Mouse (Mus musculus) midbrain, embryonic 11.5 days (tissue): ENCODE data around the gene Serpinh1. TPM values are rescaled to one million over a fixed set of nuclear protein-coding genes. Genes with fewer than 3 reads are reported as not detected.
A peak's percentile ranks its signal among the peaks of the same experiment; 100 is the strongest.
"Not testable (repeated sequence)": the region's sequence is repeated elsewhere in the genome, so short reads cannot be mapped to it uniquely, and the experiment has no call there.

Source experiments
- ATAC-seq: fragments of 200-750 bp; cut with Nextera tagmentation; 2 replicates; pipeline ENCODE4 v1.8.0; 2017; ENCODE audit warnings: moderate TSS enrichment, moderate library complexity; ENCODE audit not compliant: low FRiP score
- DNase-seq: peaks from one replicate; pipeline ENCODE4 v3.0.0; 2015; ENCODE audit warnings: low spot score; ENCODE audit errors: missing footprints
- H3K27ac ChIP-seq: fragments of 300-500 bp; sonication (generic); 2 replicates; pipeline ENCODE4 v1.5.1; 2014; ENCODE audit warnings: low read depth, low read length
- H3K27me3 ChIP-seq: fragments of 300-500 bp; sonication (generic); 2 replicates; pipeline ENCODE4 v1.6.1; 2014; ENCODE audit warnings: mild to moderate bottlenecking, low read length, moderate library complexity, mixed read lengths; ENCODE audit not compliant: control insufficient read depth, insufficient read depth
- H3K36me3 ChIP-seq: fragments of 300-500 bp; sonication (generic); 2 replicates; pipeline ENCODE4 v1.6.1; 2014; ENCODE audit warnings: mild to moderate bottlenecking, low read length, moderate library complexity, mixed read lengths; ENCODE audit not compliant: control insufficient read depth, insufficient read depth
- H3K4me1 ChIP-seq: fragments of 300-500 bp; sonication (generic); 2 replicates; pipeline ENCODE4 v1.6.1; 2014; ENCODE audit warnings: low read length; ENCODE audit not compliant: control insufficient read depth, insufficient read depth
- H3K4me2 ChIP-seq: fragments of 300-500 bp; sonication (generic); 2 replicates; pipeline ENCODE4 v1.6.1; 2014; ENCODE audit warnings: mild to moderate bottlenecking, moderate library complexity
- H3K4me3 ChIP-seq: fragments of 300-500 bp; sonication (generic); 2 replicates; pipeline ENCODE4 v1.5.1; 2014; ENCODE audit warnings: low read depth, low read length
- H3K9ac ChIP-seq: fragments of 300-500 bp; sonication (generic); 2 replicates; pipeline ENCODE4 v1.6.1; 2014; ENCODE audit warnings: low read length
- H3K9me3 ChIP-seq: fragments of 300-500 bp; sonication (generic); 2 replicates; pipeline ENCODE4 v1.6.1; 2016; ENCODE audit warnings: low read length; ENCODE audit not compliant: control insufficient read depth
- WGBS: fragments of 180-500 bp; shearing (Covaris S2); extraction: QIAGEN DNeasy Blood & Tissue Kit; methylation state at CpG from one replicate; pipeline ENCODE4 v1.1.7; 2014; 5-methylcytosine and 5-hydroxymethylcytosine counted together
- polyA plus RNA-seq: library from polyadenylated mRNA; unstranded; fragments of >200 nt; fragmentation: Nextera tagmentation; extraction: Ambion mirVana; gene quantifications from 2 replicates; pipeline ENCODE4 v1.2.1, GENCODE M21; 2014

Serpinh1 gene
- polyA plus RNA-seq, 1 experiment from 2014 or later = 210 TPM

DNA sequence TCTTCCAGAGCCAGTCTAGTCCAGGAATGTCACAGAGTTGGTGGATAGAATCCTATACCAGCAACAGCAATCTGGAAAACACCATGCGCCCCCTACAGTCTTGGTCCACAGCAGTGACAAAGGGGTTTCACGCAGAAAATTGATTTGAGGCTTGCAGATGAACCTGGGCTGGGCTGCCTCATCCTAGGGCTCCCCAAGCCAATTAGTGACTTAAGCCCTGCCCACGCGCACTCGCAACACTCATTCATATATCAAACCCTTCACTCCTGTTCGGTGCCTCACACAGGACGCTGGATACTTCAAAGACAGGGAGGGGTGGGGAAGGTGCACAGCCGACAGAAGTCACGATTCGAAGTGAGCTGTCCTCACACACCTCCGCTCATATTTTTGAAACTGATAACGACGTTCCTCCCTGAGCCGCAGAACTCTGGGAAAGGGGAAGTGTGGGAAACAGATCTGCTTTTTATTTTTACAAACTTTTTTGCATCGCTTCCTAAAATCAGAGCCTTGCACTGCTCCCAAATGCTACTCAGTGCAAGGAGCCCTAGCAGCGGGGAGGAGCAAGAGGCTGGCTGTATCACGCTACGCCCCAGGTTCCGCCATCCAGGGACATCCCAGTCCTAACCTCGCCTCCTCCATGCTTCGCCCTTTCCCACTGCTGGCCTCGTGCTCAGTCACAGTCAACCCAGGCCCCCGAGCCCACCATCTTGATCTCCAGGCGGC, 27.6 kb upstream of the Serpinh1 start:
- DNase-seq (peak; percentile 96), ATAC-seq (peak; percentile 70)
- H3K36me3 ChIP-seq = no peaks in the 10 kb centered on the region
- H3K9me3 ChIP-seq = no peaks in the 10 kb centered on the region
- H3K4me3 ChIP-seq = peak overlapping the region; percentile 53
- WGBS = 1% methylated on average over 24 of the region's 24 CpGs
- H3K4me2 ChIP-seq = peak overlapping the region; percentile 95
- H3K9ac ChIP-seq = peak overlapping the region; percentile 80
- peaks cover 17% of the 10 kb centered on the region for H3K4me1 ChIP-seq
- peak overlapping the region; percentile 89 for H3K27ac ChIP-seq
- H3K27me3 ChIP-seq = no peaks in the 10 kb centered on the region; the same call in 1 of the 2 replicates

DNA sequence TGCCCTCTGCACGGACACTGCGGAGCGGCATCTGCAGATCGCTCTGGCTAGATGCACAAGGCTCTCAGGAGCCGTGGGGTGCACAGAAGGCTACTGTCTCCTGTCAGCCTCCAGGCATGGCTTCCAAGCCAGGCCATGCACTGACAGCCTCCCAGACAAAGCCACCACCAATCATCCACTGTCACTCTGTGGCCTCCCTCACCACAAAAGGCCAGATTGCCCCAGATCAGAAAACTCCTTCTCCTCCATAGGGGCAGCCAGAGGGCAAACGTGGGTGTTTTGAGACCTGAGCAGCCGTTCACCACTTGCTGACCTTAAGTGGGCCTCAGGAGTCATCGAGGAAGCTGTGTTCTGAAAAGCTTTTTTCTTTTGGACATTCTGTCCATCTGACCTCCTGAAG, 25.8 kb upstream of the Serpinh1 start:
- Histone ChIP-seq H3K4me2 (no peak overlapping the region), H3K9me3 (no peaks in the 10 kb centered on the region), H3K9ac (no peak overlapping the region), H3K27ac (no peak overlapping the region), H3K27me3 (no peaks in the 10 kb centered on the region; the same call in 1 of the 2 replicates), H3K4me1 (peaks cover 12% of the 10 kb centered on the region), H3K4me3 (no peak overlapping the region), H3K36me3 (no peaks in the 10 kb centered on the region)
- ATAC-seq = no peak
- WGBS = 82% methylated on average over 8 of the region's 8 CpGs
- DNase-seq = no peak

DNA sequence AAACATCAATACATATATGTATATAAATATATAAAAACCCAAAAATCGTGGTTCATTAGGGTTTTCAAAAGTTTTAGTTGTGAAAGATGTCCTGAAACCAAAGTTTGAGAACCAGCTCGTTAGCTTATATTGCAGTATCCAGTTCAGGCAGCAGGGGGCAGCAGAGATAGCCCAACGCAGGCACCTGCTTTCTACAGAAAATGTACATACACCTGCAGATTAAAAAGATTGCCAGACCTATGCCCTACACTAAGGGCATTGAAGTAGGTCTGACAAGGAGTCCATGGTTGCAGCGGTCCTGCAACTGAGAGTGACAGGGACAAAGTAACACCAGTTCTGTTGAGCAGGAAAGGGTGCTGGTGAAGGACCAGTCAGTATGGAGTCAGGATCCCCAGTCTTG, 22.4 kb upstream of the Serpinh1 start:
- H3K36me3 ChIP-seq = no peaks in the 10 kb centered on the region
- H3K4me3 ChIP-seq = no peak overlapping the region
- no peak overlapping the region for H3K4me2 ChIP-seq
- ATAC-seq (no peak), DNase-seq (peak; percentile 98)
- WGBS = 6% methylated on average over 4 of the region's 4 CpGs
- no peak overlapping the region for H3K27ac ChIP-seq
- H3K4me1 ChIP-seq = peaks cover 2% of the 10 kb centered on the region; the same call in 1 of the 2 replicates
- H3K9ac ChIP-seq = no peak overlapping the region
- H3K9me3 ChIP-seq = no peaks in the 10 kb centered on the region
- no peaks in the 10 kb centered on the region for H3K27me3 ChIP-seq

DNA sequence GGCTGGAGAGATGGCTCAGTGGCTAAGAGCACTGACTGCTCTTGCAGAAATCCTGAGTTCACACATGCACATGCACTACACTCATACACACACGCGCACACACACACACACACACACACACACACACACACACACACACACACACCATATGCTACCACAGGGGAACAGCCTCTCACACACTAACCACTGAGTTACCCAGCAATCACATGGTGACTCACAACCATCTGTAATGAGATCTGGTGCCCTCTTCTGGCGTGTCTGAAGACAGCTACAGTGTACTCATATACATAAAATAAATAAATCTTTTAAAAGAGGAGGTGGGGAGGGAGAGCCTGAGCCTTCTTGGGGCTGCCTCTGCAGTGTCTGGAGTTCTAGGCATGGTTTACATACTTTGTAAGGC, 21.3 kb upstream of the Serpinh1 start:
- not testable (repeated sequence) for H3K9ac ChIP-seq, ATAC-seq, H3K9me3 ChIP-seq, H3K4me3 ChIP-seq, DNase-seq, H3K36me3 ChIP-seq, H3K27me3 ChIP-seq, H3K4me2 ChIP-seq, H3K4me1 ChIP-seq, H3K27ac ChIP-seq
- 66% methylated on average over 3 of the region's 3 CpGs for WGBS

DNA sequence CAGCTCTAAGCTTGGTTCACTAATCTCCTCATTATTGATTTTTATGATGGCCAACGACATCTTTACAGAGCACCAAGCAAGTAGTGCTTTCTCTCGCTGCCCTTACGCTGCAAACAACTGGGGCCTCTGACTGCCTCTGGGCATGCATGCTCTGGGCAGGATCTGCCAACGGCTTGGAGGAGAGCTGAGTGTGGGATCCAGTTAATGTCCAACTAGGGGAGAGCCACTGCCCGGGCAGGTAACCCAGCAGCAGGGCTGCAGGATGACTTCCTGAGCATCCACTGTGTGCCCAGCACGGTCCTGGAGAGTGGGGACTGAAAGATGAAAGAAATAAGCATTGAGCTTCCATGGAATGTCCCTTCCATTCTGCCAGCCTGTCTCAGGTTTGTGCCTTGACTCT, 13.7 kb upstream of the Serpinh1 start:
- H3K4me2 ChIP-seq = no peak overlapping the region
- no peaks in the 10 kb centered on the region for H3K9me3 ChIP-seq
- ATAC-seq (no peak), DNase-seq (no peak)
- no peaks in the 10 kb centered on the region for H3K36me3 ChIP-seq
- peaks cover 2% of the 10 kb centered on the region; the same call in 1 of the 2 replicates for H3K4me1 ChIP-seq
- WGBS = 76% methylated on average over 6 of the region's 6 CpGs
- no peaks in the 10 kb centered on the region for H3K27me3 ChIP-seq
- H3K4me3 ChIP-seq = no peak overlapping the region
- H3K27ac ChIP-seq = no peak overlapping the region
- H3K9ac ChIP-seq = no peak overlapping the region

DNA sequence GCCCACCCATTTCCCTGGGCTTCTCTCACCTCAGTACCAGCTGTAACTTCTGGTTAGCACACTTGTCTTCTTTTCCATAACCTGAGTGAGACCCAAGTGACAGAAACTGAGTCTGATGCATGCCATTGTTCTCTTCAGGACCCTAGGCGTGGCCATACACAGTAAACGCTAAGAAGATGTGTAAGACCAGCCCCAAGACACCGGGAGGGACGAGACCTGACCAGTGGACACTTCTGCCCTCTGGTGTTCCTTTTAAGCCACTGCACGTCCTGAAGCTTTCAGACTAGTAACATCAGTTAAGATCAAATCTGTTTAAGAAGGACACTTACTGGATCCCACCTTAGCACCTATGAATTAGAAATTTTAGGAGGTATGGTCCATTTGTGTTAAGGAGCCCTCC, 12.0 kb upstream of the Serpinh1 start:
- 1% methylated on average over 5 of the region's 5 CpGs for WGBS
- no peak overlapping the region for H3K4me3 ChIP-seq
- H3K4me1 ChIP-seq = peaks cover 12% of the 10 kb centered on the region
- ATAC-seq = peak; percentile 43; the same call in 1 of the 2 replicates
- H3K36me3 ChIP-seq = no peaks in the 10 kb centered on the region
- H3K27me3 ChIP-seq = no peaks in the 10 kb centered on the region
- no peak overlapping the region for H3K4me2 ChIP-seq
- no peaks in the 10 kb centered on the region for H3K9me3 ChIP-seq
- no peak overlapping the region for H3K27ac ChIP-seq
- peak; percentile 98 for DNase-seq
- H3K9ac ChIP-seq = peak overlapping the region; percentile 30

DNA sequence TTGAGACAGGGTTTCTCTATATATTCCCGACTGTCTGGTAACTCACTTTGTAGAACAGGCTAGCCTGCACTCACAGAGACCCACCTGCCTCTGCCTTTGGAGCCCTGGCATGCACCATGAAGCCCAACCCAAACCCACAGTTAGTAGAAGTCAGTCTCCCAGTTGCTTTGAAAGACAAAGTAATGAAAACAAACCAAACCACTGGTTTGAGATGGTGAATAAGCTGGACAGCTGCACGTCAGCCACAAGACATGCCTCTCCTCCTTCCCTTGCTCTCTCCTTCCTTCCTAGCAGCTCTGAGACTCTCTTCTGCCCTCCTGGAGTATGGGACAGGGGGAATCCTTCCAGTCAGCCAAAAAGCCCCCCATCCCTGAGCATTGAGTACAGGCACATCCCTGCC, 9.1 kb upstream of the Serpinh1 start:
- Histone ChIP-seq H3K36me3 (no peaks in the 10 kb centered on the region), H3K4me1 (peaks cover 19% of the 10 kb centered on the region), H3K27me3 (no peaks in the 10 kb centered on the region), H3K27ac (no peak overlapping the region), H3K4me3 (no peak overlapping the region), H3K9me3 (no peaks in the 10 kb centered on the region), H3K4me2 (no peak overlapping the region), H3K9ac (no peak overlapping the region)
- 96% methylated on average over 2 of the region's 2 CpGs for WGBS
- DNase-seq = no peak
- ATAC-seq = no peak

DNA sequence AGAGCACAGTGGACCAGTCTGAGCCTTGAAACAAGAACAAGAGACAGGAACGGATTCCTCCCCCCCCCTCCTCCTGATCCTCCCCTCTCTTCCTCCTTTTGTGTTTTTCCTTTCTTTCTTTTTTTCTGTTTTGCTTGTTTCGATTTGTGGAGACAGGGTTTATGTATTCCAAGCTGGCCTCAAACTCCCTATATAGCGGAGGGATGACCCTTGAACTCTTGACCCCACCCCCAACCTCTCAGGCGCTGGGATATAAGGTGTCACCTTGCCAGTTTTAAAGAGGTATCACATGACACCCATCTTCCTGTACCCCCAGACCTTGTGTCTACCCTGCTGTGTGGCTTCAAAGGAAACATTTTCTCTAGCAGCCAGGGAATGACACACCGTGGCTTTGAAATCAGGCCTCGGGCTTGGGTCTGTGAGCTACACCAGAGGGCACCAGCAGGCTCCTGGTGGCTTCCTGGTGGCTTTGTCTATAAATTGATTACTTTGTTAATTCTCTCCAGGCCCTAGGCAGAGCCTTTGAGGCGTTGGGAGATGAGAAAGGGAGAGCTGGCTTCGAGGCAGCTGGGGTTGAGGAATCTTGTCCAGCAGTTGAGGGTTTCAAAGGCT, 7.9 kb upstream of the Serpinh1 start:
- ATAC-seq (no peak), DNase-seq (no peak)
- 17% methylated on average over 8 of the region's 8 CpGs for WGBS
- Histone ChIP-seq H3K4me1 (peaks cover 32% of the 10 kb centered on the region), H3K27ac (peak overlapping the region; percentile 95), H3K4me3 (no peak overlapping the region), H3K4me2 (peak overlapping the region; percentile 9; the same call in 1 of the 2 replicates), H3K9ac (peak overlapping the region; percentile 54), H3K27me3 (no peaks in the 10 kb centered on the region), H3K9me3 (no peaks in the 10 kb centered on the region), H3K36me3 (no peaks in the 10 kb centered on the region)

DNA sequence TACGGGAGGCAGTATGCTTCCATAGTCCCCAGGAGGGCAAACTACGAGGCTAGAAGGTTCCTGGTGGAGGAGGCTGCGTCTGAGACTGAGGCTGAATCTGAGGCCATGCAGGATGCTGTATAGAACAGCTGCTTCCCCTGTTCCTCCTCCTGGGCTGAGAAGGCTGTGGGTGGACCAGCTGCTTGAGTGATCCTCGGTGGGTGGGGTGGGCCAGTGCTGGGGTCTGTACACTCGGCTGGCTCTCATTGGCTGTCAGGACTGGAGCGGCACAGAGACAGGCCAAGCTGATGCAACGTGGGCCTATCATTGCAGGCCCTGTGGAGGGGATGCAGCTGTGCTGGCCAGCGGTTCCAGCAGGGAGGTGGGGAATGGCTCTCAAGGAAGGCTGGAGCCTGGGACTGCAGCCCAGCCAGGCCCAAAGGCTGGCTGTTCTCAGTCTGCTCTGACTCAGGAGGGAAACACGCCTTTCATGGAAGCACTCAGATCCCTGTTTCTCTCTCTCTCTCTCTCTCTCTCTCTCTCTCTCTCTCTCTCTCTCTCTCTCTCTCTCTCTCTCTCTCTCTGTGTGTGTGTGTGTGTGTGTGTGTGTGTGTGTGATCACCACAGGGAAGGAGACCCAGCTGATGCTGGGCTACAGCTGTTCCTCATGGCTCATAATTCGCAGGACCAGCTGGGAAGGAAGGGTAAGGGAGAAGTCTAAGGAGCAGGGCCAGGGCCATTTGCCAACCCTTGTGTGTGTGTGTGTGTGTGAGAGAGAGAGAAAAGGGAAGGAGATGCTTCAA, 7.2 kb upstream of the Serpinh1 start:
- peaks cover 39% of the 10 kb centered on the region for H3K4me1 ChIP-seq
- peak overlapping the region; percentile 58 for H3K9ac ChIP-seq
- peak overlapping the region; percentile 95 for H3K27ac ChIP-seq
- no peak overlapping the region for H3K4me3 ChIP-seq
- peak; percentile 95 for DNase-seq
- WGBS = 2% methylated on average over 10 of the region's 10 CpGs
- ATAC-seq = peak; percentile 97
- H3K4me2 ChIP-seq = peak overlapping the region; percentile 9; the same call in 1 of the 2 replicates
- H3K27me3 ChIP-seq = no peaks in the 10 kb centered on the region
- H3K36me3 ChIP-seq = no peaks in the 10 kb centered on the region
- H3K9me3 ChIP-seq = no peaks in the 10 kb centered on the region
